Mouse (Mus musculus): Measurements from ENCODE around the gene Rad18.
"Not testable (repeated sequence)": the region's sequence is repeated elsewhere in the genome, so short reads cannot be mapped to it uniquely, and the experiment has no call there.

The Rad18 gene

GRCm38 (mm10) chr6:112696056-112696950 lies at the start of gene Rad18:
Gene Rad18, minus strand, starts transcription at chr6:112696686.
- DNase-seq = peak; percentile 82

- no peak for DNase-seq
Observed at GRCm38 (mm10) chr6:112742297-112742696, 45.8 kb upstream of the Rad18 start.

GRCm38 (mm10) chr6:112741766-112742165 lies 45.3 kb upstream of the Rad18 start:
- DNase-seq = no peak

GRCm38 (mm10) chr6:112739635-112740034 lies 43.1 kb upstream of the Rad18 start:
- no peak for DNase-seq

DNA sequence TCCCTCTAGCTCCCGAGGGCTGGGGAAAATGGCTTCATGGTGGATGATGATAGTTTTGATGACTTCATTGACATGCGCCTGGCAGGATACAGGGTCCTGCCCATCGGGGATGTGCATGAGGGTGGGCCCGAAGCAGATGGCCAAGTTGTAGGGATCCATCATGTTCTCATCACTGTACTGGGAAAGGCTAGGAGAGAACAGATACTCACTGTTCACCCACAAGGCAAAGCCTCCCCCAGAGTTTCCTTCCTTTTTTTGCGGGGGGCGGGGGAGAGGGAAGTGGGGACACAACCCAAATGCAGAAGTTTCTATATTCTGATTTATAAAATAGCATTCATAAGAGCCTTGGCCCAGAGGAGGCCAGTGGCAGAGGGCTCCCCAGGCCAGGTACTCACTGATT lies 42.4 kb upstream of the Rad18 start:
- no peak for DNase-seq

DNA sequence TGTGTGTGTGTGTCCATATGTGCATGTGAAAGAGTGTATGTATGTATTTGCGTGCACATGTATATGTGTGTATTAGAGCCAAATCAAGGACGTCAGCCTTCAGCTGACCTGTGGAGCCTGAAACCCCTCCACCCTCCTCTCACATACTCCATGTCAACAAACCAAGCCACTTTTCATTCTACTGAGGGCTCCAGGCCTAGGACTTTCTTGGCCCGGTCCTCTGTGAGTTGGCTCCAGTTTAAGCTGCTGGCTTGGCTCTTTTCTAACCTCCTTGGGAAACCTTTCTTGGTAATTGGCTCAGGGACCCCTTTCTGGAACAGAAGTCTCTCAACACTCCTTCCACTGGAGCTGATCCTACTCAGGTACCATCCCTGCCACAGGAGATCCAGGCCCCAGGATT lies 40.0 kb upstream of the Rad18 start:
- no peak for DNase-seq

GRCm38 (mm10) chr6:112735054-112735453 lies 38.6 kb upstream of the Rad18 start:
- DNase-seq = no peak

DNA sequence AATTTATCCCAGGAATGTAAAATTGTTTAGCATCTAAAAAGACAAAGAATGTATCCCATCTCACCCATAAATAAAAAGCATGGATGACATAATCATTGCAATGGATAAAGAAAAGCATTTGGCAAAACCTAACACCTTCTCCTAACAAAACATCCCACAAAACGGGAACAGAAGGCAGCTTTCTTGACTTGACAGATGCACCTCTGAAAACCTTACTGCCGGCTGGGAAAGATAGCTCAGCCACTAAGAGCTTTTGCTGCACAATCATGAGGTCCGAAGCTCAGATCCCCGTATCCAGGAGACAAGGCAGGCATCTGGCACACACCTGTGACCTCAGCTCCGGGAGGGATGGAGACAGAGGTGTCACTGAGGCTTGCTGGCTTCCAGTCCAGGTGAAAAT lies 37.5 kb upstream of the Rad18 start:
- no peak for DNase-seq

DNA sequence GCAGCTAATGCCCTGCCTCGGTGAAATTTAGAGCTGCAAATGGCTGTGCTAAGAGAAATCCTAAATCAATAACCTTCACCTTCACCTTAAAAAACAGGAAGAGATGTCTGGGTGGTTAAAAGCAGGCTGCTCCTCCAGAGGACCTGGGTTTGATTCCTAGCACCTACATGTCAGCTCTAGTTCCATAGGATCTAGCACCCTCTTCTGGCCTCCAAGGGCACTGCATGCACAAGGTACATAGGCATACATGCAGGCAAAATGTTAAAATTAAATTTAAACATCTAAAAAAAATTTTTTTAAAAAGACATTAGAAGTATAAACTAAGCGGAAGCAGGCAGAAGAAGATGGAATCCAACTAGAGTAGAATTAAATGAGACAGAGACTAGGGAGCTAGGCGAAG lies 35.9 kb upstream of the Rad18 start:
- DNase-seq = no peak

GRCm38 (mm10) chr6:112731386-112731785 lies 34.9 kb upstream of the Rad18 start:
- no peak for DNase-seq

DNA sequence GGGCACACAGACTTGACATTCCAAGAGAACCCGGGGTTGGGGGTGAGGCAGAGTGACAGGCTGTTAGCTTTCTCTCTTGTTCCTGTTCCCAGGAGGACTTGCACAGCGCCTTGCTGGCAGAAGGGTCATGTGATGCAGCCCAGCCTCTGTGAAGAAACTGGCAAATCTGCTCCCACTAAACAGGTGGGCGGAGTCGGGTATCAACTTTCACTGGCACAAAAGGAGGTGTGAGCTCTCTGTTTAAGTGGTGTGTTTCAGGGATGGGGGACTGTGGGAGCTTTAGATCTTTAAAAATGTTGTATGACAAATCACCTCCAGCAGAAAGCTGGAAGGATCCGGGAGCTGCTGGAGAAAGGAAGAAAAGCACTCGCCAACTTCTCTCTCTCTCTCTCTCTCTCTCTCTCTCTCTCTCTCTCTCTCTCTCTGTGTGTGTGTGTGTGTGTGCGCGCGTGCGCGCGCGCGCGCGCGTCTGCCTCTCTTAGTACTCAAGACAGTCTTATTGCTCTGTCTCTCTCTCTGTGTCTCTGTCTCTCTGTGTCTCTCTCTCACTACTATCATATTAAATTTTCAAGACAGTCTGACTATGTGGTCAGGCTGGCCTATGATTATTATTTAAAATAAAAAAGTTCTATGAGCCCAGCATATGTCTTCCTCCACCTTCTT lies 32.4 kb upstream of the Rad18 start:
- no peak for DNase-seq

- no peak for DNase-seq
Observed at GRCm38 (mm10) chr6:112725468-112725867, 29.0 kb upstream of the Rad18 start.

- no peak for DNase-seq
Observed at GRCm38 (mm10) chr6:112720409-112721080, 24.1 kb upstream of the Rad18 start.

- DNase-seq = no peak
Observed at GRCm38 (mm10) chr6:112719983-112720382, 23.5 kb upstream of the Rad18 start.

DNA sequence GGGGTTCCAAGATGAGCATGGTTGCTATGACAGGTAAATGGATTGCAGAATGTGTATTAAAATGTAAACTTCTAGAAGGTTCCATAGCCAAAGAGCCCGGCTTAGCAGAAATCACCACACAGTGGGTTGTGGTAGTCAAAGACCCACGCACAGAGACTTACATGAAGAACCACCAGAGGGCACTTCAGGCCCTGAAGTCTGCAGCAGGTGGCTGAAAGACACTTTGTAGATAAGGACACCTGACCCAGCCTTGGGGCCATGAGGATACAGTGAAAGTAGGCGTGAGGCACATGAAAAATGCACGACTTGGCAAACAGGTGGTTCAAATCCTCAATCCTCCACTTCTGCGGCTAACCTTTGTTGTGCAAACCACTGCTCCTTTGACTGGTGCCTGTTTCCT lies 20.7 kb upstream of the Rad18 start:
- peak; percentile 50 for DNase-seq

- DNase-seq = no peak
Observed at GRCm38 (mm10) chr6:112713951-112714350, 17.5 kb upstream of the Rad18 start.

- not testable (repeated sequence) for DNase-seq
Observed at GRCm38 (mm10) chr6:112702296-112702695, 5.8 kb upstream of the Rad18 start.

GRCm38 (mm10) chr6:112700392-112700791 lies 3.9 kb upstream of the Rad18 start:
- peak; percentile 51 for DNase-seq

DNA sequence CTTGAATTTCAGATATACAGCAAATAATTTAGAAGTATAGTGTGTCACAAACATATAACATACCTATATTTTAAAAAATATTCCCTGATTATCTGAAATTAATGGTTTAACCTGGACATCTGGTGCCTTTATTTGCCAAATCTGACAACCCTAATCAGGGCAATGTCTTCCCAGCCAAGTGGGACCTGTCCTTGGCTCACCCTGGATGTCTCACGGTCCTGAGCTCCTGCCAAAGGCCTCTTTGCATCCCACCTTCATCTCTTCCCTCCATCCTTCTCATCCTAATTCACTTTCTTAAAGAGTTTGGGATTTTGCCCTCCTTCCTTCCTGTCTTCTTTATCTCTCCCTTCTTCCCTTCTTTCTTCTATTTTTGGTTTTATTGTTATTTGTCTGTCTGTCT lies 2.6 kb upstream of the Rad18 start:
- DNase-seq = no peak

DNA sequence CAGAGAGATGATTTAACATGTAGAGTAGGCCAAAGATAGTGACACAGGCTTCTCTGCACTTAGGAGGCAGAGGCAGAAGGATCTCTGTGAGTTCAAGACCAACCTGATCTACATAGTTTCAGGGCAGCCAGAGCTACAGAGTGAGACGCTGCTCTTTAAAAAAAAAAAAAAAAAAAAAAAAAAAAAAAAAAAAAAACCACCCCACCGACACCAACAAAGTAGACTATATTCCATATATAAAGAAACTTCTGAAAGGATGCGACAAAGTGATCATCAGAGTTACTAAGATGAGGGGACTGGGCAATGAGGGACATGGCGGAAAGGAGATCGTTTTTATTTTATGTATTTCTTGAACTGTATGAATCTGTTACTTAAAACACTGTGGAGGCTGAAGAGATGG lies 2.0 kb downstream of the Rad18 start:
- DNase-seq = no peak

GRCm38 (mm10) chr6:112691523-112691922 lies 5.0 kb downstream of the Rad18 start:
- no peak for DNase-seq

DNA sequence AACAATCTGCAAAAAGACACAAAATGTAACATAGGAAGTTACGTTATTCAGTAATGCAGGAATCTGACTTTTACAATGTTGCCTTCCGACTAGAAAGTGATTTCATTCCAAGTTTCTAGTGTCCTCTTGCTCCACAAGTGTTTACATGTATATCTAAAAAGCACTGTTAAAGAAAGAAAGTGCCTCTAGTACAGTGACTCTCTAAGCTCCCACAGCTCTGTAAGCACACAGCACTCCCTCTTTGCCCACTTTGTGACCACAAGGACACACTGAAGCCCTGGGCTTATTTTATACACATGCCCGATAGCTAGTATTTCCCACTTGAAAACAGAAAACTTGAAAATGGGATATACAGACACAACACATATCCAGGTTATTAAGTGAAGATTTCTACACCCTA lies 8.5 kb downstream of the Rad18 start:
- no peak for DNase-seq

GRCm38 (mm10) chr6:112686485-112686884 lies 10.0 kb downstream of the Rad18 start:
- no peak for DNase-seq

GRCm38 (mm10) chr6:112684065-112684464 lies 12.4 kb downstream of the Rad18 start:
- no peak for DNase-seq
